Mouse (Mus musculus) heart, embryonic 12.5 days (tissue): ENCODE results near the gene Pnrc2. TPM values are rescaled to one million over a fixed set of nuclear protein-coding genes. Genes with fewer than 3 reads are reported as not detected.

ENCODE experiments used
- ATAC-seq: fragments of 200-750 bp; cut with Nextera tagmentation; 2 replicates; pipeline ENCODE4 v1.8.0; 2017; ENCODE audit warnings: moderate TSS enrichment, moderate library complexity; ENCODE audit not compliant: insufficient number of reproducible peaks, low FRiP score
- H3K27ac ChIP-seq: fragments of 300-500 bp; sonication (generic); 2 replicates; pipeline ENCODE4 v1.5.1; 2016; ENCODE audit warnings: mild to moderate bottlenecking, moderate library complexity; ENCODE audit not compliant: poor library complexity, severe bottlenecking
- H3K27me3 ChIP-seq: fragments of 300-500 bp; sonication (generic); replicated peaks from 2 replicates; pipeline ENCODE4 v1.6.1; 2016; ENCODE audit warnings: mild to moderate bottlenecking, moderate library complexity
- H3K36me3 ChIP-seq: fragments of 300-500 bp; sonication (generic); 2 replicates; pipeline ENCODE4 v1.6.1; 2016; ENCODE audit warnings: mild to moderate bottlenecking, moderate library complexity
- H3K4me1 ChIP-seq: fragments of 300-500 bp; sonication (generic); replicated peaks from 2 replicates; pipeline ENCODE4 v1.6.1; 2016; ENCODE audit warnings: mild to moderate bottlenecking
- H3K4me2 ChIP-seq: fragments of 300-500 bp; sonication (generic); 2 replicates; pipeline ENCODE4 v1.6.1; 2016; ENCODE audit warnings: mild to moderate bottlenecking, moderate library complexity
- H3K4me3 ChIP-seq: fragments of 300-500 bp; sonication (generic); 2 replicates; pipeline ENCODE4 v1.5.1; 2016; ENCODE audit warnings: mild to moderate bottlenecking
- H3K9ac ChIP-seq: fragments of 300-500 bp; sonication (generic); 2 replicates; pipeline ENCODE4 v1.6.1; 2016; ENCODE audit warnings: mild to moderate bottlenecking, moderate library complexity
- H3K9me3 ChIP-seq: fragments of 300-500 bp; sonication (generic); replicated peaks from 2 replicates; pipeline ENCODE4 v1.6.1; 2016; ENCODE audit warnings: mild to moderate bottlenecking, moderate library complexity
- WGBS: fragments of 180-500 bp; shearing (Covaris S2); methylation state at CpG from one replicate; pipeline ENCODE4 v1.1.7; 2016; 5-methylcytosine and 5-hydroxymethylcytosine counted together
- polyA plus RNA-seq: library from polyadenylated mRNA; unstranded; fragments of >200 nt; fragmentation: Nextera tagmentation; extraction: Ambion mirVana; gene quantifications from 2 replicates; pipeline ENCODE4 v1.2.1, GENCODE M21; 2016

Pnrc2 gene
- polyA plus RNA-seq, 1 experiment from 2014 or later, result 124 TPM

DNA sequence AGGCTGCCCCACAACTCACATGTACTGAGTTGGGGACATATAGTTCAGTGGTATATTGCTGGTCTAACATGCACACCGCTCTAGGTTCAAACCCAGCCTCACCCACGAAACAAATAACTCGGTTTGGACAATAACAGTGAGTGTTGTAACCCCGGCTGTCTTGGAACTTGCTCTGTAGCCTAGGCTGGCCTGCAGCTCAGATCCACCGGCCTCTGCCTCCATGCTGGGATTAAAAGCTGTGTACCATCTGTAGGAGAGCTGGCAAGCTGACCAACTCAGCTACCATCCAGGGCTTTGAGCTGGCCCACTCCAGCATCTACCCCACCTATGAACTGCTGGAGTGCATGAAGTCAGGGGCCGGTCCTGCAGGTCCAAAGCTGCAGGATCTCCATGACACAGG is 6.4 kb upstream of the Pnrc2 start:
- Histone ChIP-seq H3K4me3 (no peak overlapping the region), H3K27ac (no peak overlapping the region), H3K4me2 (no peak overlapping the region), H3K27me3 (no peaks in the 10 kb centered on the region), H3K36me3 (no peaks in the 10 kb centered on the region), H3K4me1 (peaks cover 34% of the 10 kb centered on the region), H3K9me3 (no peaks in the 10 kb centered on the region), H3K9ac (no peak overlapping the region)
- WGBS, result 89% methylated on average over 6 of the region's 6 CpGs
- no peak for ATAC-seq

DNA sequence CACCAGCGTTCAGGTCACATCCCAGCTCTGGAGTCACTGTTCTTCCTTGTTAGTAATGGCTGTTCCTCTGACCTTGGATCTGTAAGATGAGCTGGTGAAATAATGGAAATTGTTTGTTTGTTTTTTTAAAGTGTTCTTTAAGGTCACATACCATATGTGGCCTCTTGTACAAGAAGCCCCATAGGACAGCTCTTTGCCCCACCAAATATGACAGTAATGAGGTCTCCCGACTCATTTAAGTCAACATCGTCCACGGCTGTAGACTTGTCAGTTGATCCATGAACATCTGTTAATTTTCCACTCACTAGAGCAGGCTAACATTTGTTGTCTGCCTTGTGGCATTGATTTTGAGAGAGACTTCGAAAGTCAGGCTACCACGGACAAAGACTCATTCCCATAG is 5.4 kb upstream of the Pnrc2 start:
- Histone ChIP-seq H3K9me3 (no peaks in the 10 kb centered on the region), H3K27ac (no peak overlapping the region), H3K4me3 (no peak overlapping the region), H3K27me3 (no peaks in the 10 kb centered on the region), H3K9ac (no peak overlapping the region), H3K4me1 (peaks cover 39% of the 10 kb centered on the region), H3K4me2 (no peak overlapping the region), H3K36me3 (no peaks in the 10 kb centered on the region)
- no peak for ATAC-seq
- WGBS, result 83% methylated on average over 6 of the region's 6 CpGs

GRCm38 (mm10) chr4:135877742-135878141 is 4.1 kb upstream of the Pnrc2 start:
- H3K4me3 ChIP-seq, result no peak overlapping the region
- ATAC-seq, result no peak
- no peak overlapping the region for H3K4me2 ChIP-seq
- WGBS, result 60% methylated on average over 2 of the region's 2 CpGs
- H3K27me3 ChIP-seq, result no peaks in the 10 kb centered on the region
- no peak overlapping the region for H3K9ac ChIP-seq
- no peak overlapping the region for H3K27ac ChIP-seq
- H3K36me3 ChIP-seq, result peaks cover 1% of the 10 kb centered on the region
- no peaks in the 10 kb centered on the region for H3K9me3 ChIP-seq
- peaks cover 29% of the 10 kb centered on the region for H3K4me1 ChIP-seq

DNA sequence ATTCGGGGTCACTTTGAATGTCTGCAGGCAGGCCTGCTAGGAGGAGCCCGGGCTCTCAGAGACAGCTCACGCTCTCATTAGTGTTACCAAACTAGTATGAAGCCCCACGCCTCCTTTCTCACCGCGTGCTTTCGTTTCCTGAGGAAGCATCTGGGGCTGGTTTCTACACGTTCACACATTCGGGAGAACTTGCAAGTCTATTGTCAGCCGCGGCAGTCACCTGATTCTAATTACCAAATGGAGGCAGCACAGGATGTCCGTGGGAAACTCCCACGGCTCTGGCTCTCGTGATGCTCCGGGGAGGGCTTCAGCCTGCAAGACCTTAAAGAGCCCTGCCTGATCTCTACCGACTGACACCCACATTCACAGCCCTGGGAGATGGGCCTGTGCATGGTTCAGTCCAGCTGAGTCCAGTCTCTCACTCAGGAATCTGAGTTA is 3.0 kb upstream of the Pnrc2 start:
- 2% methylated on average over 16 of the region's 16 CpGs for WGBS
- Histone ChIP-seq H3K4me1 (peaks cover 34% of the 10 kb centered on the region), H3K36me3 (peaks cover 11% of the 10 kb centered on the region), H3K4me3 (peak overlapping the region; percentile 35), H3K27ac (peak overlapping the region; percentile 98), H3K9me3 (no peaks in the 10 kb centered on the region), H3K27me3 (no peaks in the 10 kb centered on the region), H3K4me2 (peak overlapping the region; percentile 68), H3K9ac (peak overlapping the region; percentile 57)
- ATAC-seq, result peak; percentile 39

DNA sequence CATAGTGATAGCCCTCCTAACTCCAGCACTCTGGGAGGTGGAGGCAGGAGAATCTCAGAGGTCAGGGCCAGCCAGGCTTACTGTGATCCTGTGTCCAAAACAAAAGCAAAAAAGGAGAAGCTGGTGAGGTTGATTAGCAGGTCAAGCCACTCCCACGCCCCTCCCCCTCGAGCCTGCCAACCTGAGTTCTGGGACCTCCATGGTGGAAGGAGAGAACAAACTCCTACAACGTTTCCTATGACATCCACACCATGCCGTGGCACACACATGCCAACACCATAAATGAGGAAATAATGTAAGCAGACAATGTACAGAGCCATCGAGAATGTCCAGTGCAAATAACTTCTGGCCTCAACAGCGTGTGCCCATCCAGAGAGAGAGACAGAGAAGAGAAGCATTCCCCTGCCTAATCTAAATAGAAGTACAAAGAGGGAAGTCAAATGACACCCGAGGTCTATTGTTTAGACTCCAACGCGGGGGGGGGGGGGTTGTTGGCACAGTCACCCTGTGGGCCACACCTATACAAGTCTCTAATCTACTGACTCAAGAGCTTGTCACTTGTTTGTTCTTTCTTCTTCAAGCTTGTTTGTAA is 2.4 kb upstream of the Pnrc2 start:
- peak overlapping the region; percentile 35 for H3K4me3 ChIP-seq
- H3K36me3 ChIP-seq, result peaks cover 14% of the 10 kb centered on the region
- no peaks in the 10 kb centered on the region for H3K9me3 ChIP-seq
- 5% methylated on average over 9 of the region's 9 CpGs for WGBS
- peak overlapping the region; percentile 98 for H3K27ac ChIP-seq
- peak; percentile 28 for ATAC-seq
- peaks cover 37% of the 10 kb centered on the region for H3K4me1 ChIP-seq
- H3K27me3 ChIP-seq, result no peaks in the 10 kb centered on the region
- peak overlapping the region; percentile 57 for H3K9ac ChIP-seq
- peak overlapping the region; percentile 68 for H3K4me2 ChIP-seq

DNA sequence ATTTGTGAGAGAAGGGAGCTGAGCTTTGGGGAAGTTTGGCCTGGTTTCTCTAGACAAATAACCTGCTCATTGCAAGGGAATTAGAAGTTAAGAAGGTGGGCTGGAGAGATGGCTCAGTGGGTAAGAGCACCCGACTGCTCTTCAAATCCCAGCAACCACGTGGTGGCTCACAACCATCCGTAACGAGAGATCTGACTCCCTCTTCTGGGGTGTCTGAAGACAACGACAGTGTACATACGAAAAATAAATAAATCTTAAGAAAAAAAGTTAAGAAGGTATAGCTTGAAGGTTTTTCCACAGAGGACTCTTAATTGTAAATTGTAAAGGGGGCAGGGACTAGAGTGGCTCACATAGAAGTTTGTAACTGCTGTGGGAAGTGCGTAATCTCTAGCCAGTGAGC is 1.9 kb upstream of the Pnrc2 start:
- Histone ChIP-seq H3K4me2 (peak overlapping the region; percentile 68), H3K4me1 (peaks cover 38% of the 10 kb centered on the region), H3K36me3 (peaks cover 15% of the 10 kb centered on the region), H3K9me3 (no peaks in the 10 kb centered on the region), H3K4me3 (no peak overlapping the region), H3K9ac (no peak overlapping the region), H3K27ac (peak overlapping the region; percentile 98), H3K27me3 (no peaks in the 10 kb centered on the region)
- WGBS, result 43% methylated on average over 7 of the region's 7 CpGs
- ATAC-seq, result no peak

- WGBS, result 85% methylated on average over 10 of the region's 10 CpGs
- no peaks in the 10 kb centered on the region for H3K9me3 ChIP-seq
- H3K27me3 ChIP-seq, result no peaks in the 10 kb centered on the region
- peaks cover 40% of the 10 kb centered on the region for H3K4me1 ChIP-seq
- peaks cover 18% of the 10 kb centered on the region for H3K36me3 ChIP-seq
- peak overlapping the region; percentile 96 for H3K4me2 ChIP-seq
- peak overlapping the region; percentile 98 for H3K27ac ChIP-seq
- ATAC-seq, result no peak
- H3K9ac ChIP-seq, result 0 out of 2 replicates have a peak overlapping the region, but pooled peaks have one; percentile 84
- no peak overlapping the region; the same call in 1 of the 2 replicates for H3K4me3 ChIP-seq
These were observed 1.2 kb upstream of the Pnrc2 start for GRCm38 (mm10) chr4:135874564-135875535.

DNA sequence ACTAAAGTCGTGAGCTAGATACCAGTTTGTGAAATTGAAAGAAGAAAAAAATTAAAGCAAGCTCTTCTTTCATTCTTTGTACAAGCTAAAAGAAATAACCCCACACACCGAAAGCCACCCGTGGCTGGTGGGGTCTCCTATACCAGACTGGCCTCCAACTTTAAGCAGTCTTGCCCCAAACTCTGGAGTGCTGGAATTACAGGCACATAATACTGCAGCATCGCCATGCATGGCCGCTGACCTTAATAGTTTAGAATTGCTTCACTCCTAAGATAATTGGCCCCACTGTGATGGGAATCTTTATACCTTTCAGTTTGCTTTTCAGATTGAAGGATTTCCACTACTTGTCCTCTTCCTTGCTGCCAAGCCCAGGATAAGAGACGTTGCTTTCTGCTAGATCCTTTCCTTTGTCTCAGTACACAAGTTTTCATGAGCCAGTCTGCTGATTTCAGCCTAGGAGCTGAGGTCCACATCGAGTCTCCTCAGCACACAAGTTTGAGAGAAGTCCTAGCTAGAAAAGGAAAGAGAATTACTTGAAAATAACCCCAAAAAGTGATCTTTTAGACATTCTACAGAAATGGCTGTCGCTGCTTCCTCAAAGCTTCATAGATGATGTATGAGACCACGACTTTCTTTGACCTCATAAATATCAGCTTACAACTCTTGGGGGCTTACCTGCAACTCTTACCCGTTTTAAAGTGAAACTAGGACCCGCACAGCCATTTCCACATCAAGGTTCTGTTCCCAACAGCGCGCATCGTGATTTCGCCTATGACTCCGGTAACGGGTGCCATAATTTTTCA is 860 bp downstream of the Pnrc2 start:
- peaks cover 40% of the 10 kb centered on the region for H3K4me1 ChIP-seq
- no peaks in the 10 kb centered on the region for H3K9me3 ChIP-seq
- peaks cover 24% of the 10 kb centered on the region for H3K36me3 ChIP-seq
- H3K27me3 ChIP-seq, result no peaks in the 10 kb centered on the region
- whole genome bisulfite sequencing, result 10% methylated on average over 17 of the region's 17 CpGs
- peak overlapping the region; percentile 96 for H3K4me2 ChIP-seq
- no peak for ATAC-seq
- H3K4me3 ChIP-seq, result peak overlapping the region; percentile 87
- H3K9ac ChIP-seq, result peak overlapping the region; percentile 91
- H3K27ac ChIP-seq, result peak overlapping the region; percentile 98

DNA sequence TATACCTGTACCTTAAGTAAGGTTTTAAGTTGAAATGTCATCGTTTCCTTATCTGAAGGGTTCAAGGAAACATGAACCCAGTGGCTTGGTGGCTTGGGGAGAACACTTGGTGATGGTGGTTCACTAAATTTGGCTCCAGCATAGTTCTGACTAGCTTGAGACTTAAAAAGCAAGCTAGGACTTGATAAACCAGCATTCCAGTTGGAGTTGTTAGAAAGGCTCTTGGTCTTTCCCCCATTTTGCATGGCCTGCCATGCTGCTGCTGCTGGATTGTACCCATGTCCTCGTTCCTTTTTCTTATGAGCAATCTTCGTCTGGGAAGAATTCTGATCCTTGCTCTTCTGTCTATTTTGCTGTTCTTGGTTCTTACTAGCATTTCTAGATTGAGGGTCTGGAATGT is 1.6 kb downstream of the Pnrc2 start:
- Histone ChIP-seq H3K9me3 (no peaks in the 10 kb centered on the region), H3K27ac (peak overlapping the region; percentile 98), H3K27me3 (no peaks in the 10 kb centered on the region), H3K4me2 (peak overlapping the region; percentile 96), H3K9ac (peak overlapping the region; percentile 56; the same call in 1 of the 2 replicates), H3K4me3 (peak overlapping the region; percentile 87), H3K4me1 (peaks cover 39% of the 10 kb centered on the region), H3K36me3 (peaks cover 24% of the 10 kb centered on the region)
- no peak for ATAC-seq
- 44% methylated on average over 3 of the region's 3 CpGs for WGBS

- peaks cover 29% of the 10 kb centered on the region for H3K36me3 ChIP-seq
- H3K4me2 ChIP-seq, result peak overlapping the region; percentile 46
- no peak for ATAC-seq
- H3K9me3 ChIP-seq, result no peaks in the 10 kb centered on the region
- no peak overlapping the region for H3K4me3 ChIP-seq
- peaks cover 23% of the 10 kb centered on the region for H3K4me1 ChIP-seq
- WGBS, result 53% methylated on average over 2 of the region's 2 CpGs
- peak overlapping the region; percentile 24; the same call in 1 of the 2 replicates for H3K9ac ChIP-seq
- no peak overlapping the region for H3K27ac ChIP-seq
- H3K27me3 ChIP-seq, result no peaks in the 10 kb centered on the region
These were observed 3.2 kb downstream of the Pnrc2 start for GRCm38 (mm10) chr4:135870227-135871023.
